Mouse (Mus musculus) right cerebral cortex, postnatal 25 days (tissue): ENCODE data around the gene Numa1.

ENCODE experiments used
- DNase-seq: peaks from one replicate; pipeline ENCODE4 v3.0.0; 2022

Gene Numa1

GRCm38 (mm10) chr7:102062203-102062602 lies 128.3 kb downstream of the Numa1 start:
- no peak for DNase-seq

GRCm38 (mm10) chr7:102063891-102064290 lies 130.0 kb downstream of the Numa1 start:
- no peak for DNase-seq
